Mouse (Mus musculus): ENCODE results near the gene Dgki. TPM values are rescaled to one million over a fixed set of nuclear protein-coding genes. Genes with fewer than 3 reads are reported as not detected.

Gene Dgki
- polyA plus RNA-seq, 1 experiment = not detected

DNA sequence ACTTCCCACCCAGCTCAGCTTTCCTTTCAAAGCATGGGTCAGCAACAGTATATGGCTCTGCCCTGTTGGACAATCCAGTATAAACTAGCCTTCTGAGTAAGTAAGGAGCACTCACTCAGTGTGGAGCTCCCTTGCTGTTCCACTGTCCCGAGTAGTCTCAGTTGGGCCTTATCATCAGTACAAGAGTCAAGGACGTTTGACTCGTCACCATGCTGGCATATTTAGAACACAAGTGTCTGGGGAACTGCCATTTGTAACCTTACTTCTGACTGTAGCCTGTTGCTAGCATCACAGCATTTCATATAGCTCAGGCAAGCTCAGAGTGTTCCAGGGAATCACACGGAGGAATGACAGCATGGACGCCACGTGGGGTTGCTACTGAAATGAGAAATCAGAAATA is 493.1 kb downstream of the Dgki start:
- no peak overlapping the region for H3K4me3 ChIP-seq (ENCODE audit: insufficient read depth, low read depth, low read length)
- H3K4me1 ChIP-seq (ENCODE audit: control insufficient read depth, insufficient read depth, low read length) = peaks cover 11% of the 10 kb centered on the region
- H3K27ac ChIP-seq (ENCODE audit: insufficient read depth, low read depth, low read length) = no peak overlapping the region
- WGBS = 76% methylated on average over 6 of the region's 6 CpGs
- no peak for TF ChIP-seq POLR2A (IDR thresholded peaks at IDR 0.05; ENCODE audit: insufficient read depth, low read depth, low read length)
- TF ChIP-seq CTCF (IDR thresholded peaks at IDR 0.05; ENCODE audit: insufficient read depth, low read depth, low read length) = no peak

DNA sequence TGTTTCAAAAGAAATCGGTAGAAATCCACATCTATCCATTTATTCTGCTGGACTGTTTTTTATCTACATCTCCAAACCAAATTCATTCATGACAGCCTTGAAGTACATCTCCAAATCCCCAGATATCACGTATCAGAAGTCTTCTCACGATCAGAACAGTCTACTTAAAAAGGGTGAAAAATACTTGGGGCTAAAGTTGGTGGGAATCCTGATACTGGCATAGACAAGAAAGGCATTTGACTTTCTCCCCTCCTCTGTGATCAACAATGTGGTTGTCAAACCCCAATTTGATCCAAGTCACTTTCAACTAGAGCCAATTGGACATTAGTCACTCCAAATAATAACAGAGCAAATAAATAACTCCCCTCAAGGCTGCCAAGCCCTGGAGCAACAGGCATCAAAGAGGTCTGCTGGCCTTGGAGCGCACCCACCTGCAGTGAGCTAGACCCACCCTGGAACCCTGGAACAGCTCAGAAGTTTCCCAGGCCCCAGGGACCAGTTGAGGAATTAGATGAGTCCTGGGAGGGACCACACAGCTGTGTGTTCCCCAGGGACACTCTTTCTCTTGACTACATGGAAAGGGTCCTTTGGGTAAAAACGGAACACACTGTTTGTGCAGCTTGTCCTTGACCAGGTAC is 499.6 kb downstream of the Dgki start:
- WGBS = 72% methylated on average over 5 of the region's 5 CpGs
- Histone ChIP-seq H3K4me3 (ENCODE audit: insufficient read depth, low read depth, low read length) (no peak overlapping the region), H3K27ac (ENCODE audit: insufficient read depth, low read depth, low read length) (peak overlapping the region; percentile 28; the same call in 1 of the 2 replicates), H3K4me1 (ENCODE audit: control insufficient read depth, insufficient read depth, low read length) (no peaks in the 10 kb centered on the region)
- TF ChIP-seq POLR2A (IDR thresholded peaks at IDR 0.05; ENCODE audit: insufficient read depth, low read depth, low read length) = no peak
- TF ChIP-seq CTCF (IDR thresholded peaks at IDR 0.05; ENCODE audit: insufficient read depth, low read depth, low read length) = no peak

DNA sequence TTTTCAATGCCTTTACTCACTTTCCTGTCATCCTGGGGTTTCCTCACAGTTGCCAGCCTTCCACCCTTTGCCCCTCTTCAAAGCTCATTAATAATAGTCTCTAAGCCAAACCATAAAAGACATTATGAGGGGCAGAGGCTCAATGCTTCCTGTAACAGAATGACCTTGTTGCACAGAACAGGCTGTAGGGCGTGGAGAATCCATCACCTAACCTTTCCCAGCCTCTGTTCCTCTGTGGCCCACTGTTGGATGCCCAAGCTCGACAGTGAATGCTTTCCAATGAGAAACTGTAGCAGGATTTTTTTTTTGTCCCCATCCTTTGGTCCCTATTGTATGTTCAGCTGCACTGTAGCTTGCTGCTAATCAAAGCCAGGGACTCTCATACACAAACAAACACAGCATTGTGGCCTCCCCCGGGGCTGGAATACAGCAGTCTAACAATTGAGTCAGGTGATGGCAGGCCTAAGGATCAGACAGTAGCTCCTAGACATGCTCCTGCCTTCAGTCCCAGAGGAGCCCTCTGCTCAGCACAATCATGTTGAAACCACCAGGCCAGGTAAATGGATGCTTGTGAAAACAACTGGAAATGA is 502.8 kb downstream of the Dgki start:
- WGBS = 39% methylated on average over 3 of the region's 3 CpGs

More for the DNA sequence above, 502.8 kb downstream of the Dgki start:
- no peak for TF ChIP-seq CTCF (IDR thresholded peaks at IDR 0.05; ENCODE audit: insufficient read depth, low read depth, low read length)
- no peak for TF ChIP-seq POLR2A (IDR thresholded peaks at IDR 0.05; ENCODE audit: insufficient read depth, low read depth, low read length)
- Histone ChIP-seq H3K4me3 (ENCODE audit: insufficient read depth, low read depth, low read length) (no peak overlapping the region), H3K4me1 (ENCODE audit: control insufficient read depth, insufficient read depth, low read length) (no peaks in the 10 kb centered on the region), H3K27ac (ENCODE audit: insufficient read depth, low read depth, low read length) (peak overlapping the region; percentile 60; the same call in 1 of the 2 replicates)

Other genes with a start within 250 kb of the Dgki start
- not detected in 2 replicates for gene Creb3l2, start 142.0 kb upstream of the Dgki start, polyA plus RNA-seq (2012; ENCODE audit: insufficient read depth, insufficient read length, low replicate concordance, missing spikeins)
- not detected in 2 replicates for gene Akr1d1, start 230.0 kb upstream of the Dgki start, polyA plus RNA-seq (2012; ENCODE audit: insufficient read depth, insufficient read length, low replicate concordance, missing spikeins)